Mouse (Mus musculus) bone marrow macrophage, adult 2 months (primary cell): Measurements from ENCODE around the gene Rfc5.

Experiments used
- CTCF ChIP-seq: IDR thresholded peaks from 2 replicates; pipeline ENCODE4 v1.5.1; 2012; ENCODE audit warnings: low read depth, mild to moderate bottlenecking, low read length, moderate library complexity
- POLR2A ChIP-seq: IDR thresholded peaks from 2 replicates; pipeline ENCODE4 v1.6.1; 2012; ENCODE audit warnings: mild to moderate bottlenecking, low read depth, low read length, borderline replicate concordance

- TF ChIP-seq CTCF (no peak), POLR2A (no peak)
These were observed 27.3 kb downstream of the Rfc5 start for GRCm38 (mm10) chr5:117361590-117361989.
